Mouse (Mus musculus) heart, embryonic 13.5 days (tissue): ENCODE results near the gene Chchd6. TPM values are rescaled to one million over a fixed set of nuclear protein-coding genes. Genes with fewer than 3 reads are reported as not detected.
A peak's percentile ranks its signal among the peaks of the same experiment; 100 is the strongest.

ENCODE experiments used
- ATAC-seq: fragments of 200-750 bp; cut with Nextera tagmentation; 2 replicates; pipeline ENCODE4 v1.8.0; 2017; ENCODE audit warnings: moderate TSS enrichment; ENCODE audit not compliant: insufficient number of reproducible peaks, low FRiP score, low TSS enrichment; ENCODE audit errors: extremely low read depth
- H3K27ac ChIP-seq: fragments of 300-500 bp; sonication (generic); replicated peaks from 2 replicates; pipeline ENCODE4 v1.5.1; 2015; ENCODE audit warnings: moderate library complexity, mild to moderate bottlenecking, inconsistent platforms
- H3K27me3 ChIP-seq: fragments of 300-500 bp; sonication (generic); replicated peaks from 2 replicates; pipeline ENCODE4 v1.6.1; 2015; ENCODE audit warnings: mild to moderate bottlenecking, inconsistent platforms
- H3K36me3 ChIP-seq: fragments of 300-500 bp; sonication (generic); 2 replicates; pipeline ENCODE4 v1.6.1; 2015; ENCODE audit warnings: mild to moderate bottlenecking, inconsistent platforms
- H3K4me1 ChIP-seq: fragments of 300-500 bp; sonication (generic); 2 replicates; pipeline ENCODE4 v1.6.1; 2015; ENCODE audit warnings: inconsistent platforms
- H3K4me2 ChIP-seq: fragments of 300-500 bp; sonication (generic); 2 replicates; pipeline ENCODE4 v1.6.1; 2015; ENCODE audit warnings: inconsistent platforms, mild to moderate bottlenecking, moderate library complexity
- H3K4me3 ChIP-seq: fragments of 300-500 bp; sonication (generic); 2 replicates; pipeline ENCODE4 v1.5.1; 2015; ENCODE audit warnings: moderate library complexity, mild to moderate bottlenecking, inconsistent platforms
- H3K9ac ChIP-seq: fragments of 300-500 bp; sonication (generic); 2 replicates; pipeline ENCODE4 v1.6.1; 2015; ENCODE audit warnings: inconsistent platforms, mild to moderate bottlenecking, moderate library complexity
- H3K9me3 ChIP-seq: fragments of 300-500 bp; sonication (generic); 2 replicates; pipeline ENCODE4 v1.6.1; 2016; ENCODE audit warnings: inconsistent platforms
- WGBS: fragments of 180-500 bp; shearing (Covaris S2); methylation state at CpG from one replicate; pipeline ENCODE4 v1.1.7; 2015; ENCODE audit warnings: mixed read lengths; 5-methylcytosine and 5-hydroxymethylcytosine counted together
- polyA plus RNA-seq: library from polyadenylated mRNA; unstranded; fragments of >200 nt; fragmentation: Nextera tagmentation; extraction: Ambion mirVana; gene quantifications from 2 replicates; pipeline ENCODE4 v1.2.1, GENCODE M21; 2015

Gene Chchd6
- polyA plus RNA-seq, 1 experiment from 2014 or later: 46.3 TPM

DNA sequence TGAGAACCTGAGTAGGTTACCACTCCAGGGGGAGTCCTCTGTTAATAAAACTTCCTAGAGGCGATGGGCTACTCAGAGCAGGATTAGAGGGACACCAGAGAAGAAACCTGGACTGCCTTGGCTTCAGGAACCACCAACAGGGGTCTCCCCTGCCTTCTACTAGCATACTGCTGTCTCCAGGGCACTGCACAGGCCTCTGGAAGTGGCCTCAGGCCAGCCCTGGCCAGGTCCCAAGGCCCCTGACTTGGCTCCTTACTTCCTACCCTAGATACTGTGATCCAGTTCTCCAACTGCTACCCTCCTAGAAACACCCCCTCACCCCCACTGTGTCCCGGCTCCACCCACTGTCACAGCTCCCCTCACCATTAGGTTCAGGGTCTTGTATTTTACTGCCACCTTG is 256.0 kb downstream of the Chchd6 start:
- 54% methylated on average over 2 of the region's 2 CpGs for WGBS
- no peak overlapping the region for H3K4me2 ChIP-seq
- H3K4me3 ChIP-seq: no peak overlapping the region
- no peaks in the 10 kb centered on the region for H3K9me3 ChIP-seq
- peaks cover 58% of the 10 kb centered on the region for H3K4me1 ChIP-seq
- H3K36me3 ChIP-seq: peaks cover 91% of the 10 kb centered on the region
- ATAC-seq: peak; percentile 43; the same call in 1 of the 2 replicates
- H3K27me3 ChIP-seq: no peaks in the 10 kb centered on the region
- H3K9ac ChIP-seq: peak overlapping the region; percentile 58
- H3K27ac ChIP-seq: peak overlapping the region; percentile 76

DNA sequence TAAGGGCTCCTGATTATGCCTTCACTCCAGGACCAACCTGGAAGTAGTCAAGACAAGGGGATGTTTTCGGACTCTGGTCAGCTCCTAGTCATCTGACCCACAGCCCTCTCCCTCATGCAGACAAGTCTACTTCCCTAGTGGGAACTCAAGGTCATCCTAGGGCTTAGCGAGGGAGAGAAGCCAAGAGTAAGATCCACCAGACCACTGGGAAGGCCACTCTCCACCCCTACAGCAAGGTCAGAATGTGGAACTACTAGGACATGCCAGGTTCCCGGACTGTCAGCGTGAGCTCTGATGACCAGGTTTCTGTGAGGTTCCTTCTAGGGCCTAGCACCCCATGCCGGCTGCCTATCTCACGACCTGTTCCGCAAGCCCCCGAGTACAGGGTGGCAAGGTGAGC is 256.7 kb downstream of the Chchd6 start:
- no peaks in the 10 kb centered on the region for H3K9me3 ChIP-seq
- H3K27ac ChIP-seq: peak overlapping the region; percentile 76
- H3K4me3 ChIP-seq: no peak overlapping the region
- H3K9ac ChIP-seq: peak overlapping the region; percentile 58
- H3K4me2 ChIP-seq: no peak overlapping the region
- H3K36me3 ChIP-seq: peaks cover 97% of the 10 kb centered on the region
- H3K4me1 ChIP-seq: peaks cover 51% of the 10 kb centered on the region
- WGBS: 73% methylated on average over 8 of the region's 8 CpGs
- H3K27me3 ChIP-seq: no peaks in the 10 kb centered on the region
- no peak for ATAC-seq

DNA sequence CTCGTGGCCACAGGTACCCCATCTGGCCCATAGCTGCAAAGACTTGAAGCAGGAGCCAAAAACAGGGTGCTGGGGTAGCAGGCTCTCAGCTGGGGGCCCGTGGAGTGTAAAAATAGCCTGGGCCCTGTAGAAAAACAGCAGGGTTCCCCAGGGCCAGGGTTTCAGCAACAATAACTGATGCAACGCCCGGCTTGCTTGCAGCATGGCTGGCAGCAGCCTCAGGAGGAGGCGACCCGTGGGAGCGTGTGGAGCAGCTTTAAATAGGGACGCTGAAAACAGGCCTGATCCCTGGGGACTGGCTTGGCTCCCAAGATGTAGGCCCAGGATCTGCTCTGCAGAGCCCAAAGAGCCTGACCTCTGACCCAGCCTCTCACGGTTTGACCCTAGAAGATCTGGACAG is 257.9 kb downstream of the Chchd6 start:
- Histone ChIP-seq H3K27me3 (no peaks in the 10 kb centered on the region), H3K4me1 (peaks cover 41% of the 10 kb centered on the region), H3K9ac (no peak overlapping the region), H3K36me3 (peaks cover 98% of the 10 kb centered on the region), H3K4me2 (no peak overlapping the region), H3K4me3 (no peak overlapping the region), H3K9me3 (no peaks in the 10 kb centered on the region), H3K27ac (no peak overlapping the region)
- ATAC-seq: no peak
- WGBS: 85% methylated on average over 9 of the region's 9 CpGs

DNA sequence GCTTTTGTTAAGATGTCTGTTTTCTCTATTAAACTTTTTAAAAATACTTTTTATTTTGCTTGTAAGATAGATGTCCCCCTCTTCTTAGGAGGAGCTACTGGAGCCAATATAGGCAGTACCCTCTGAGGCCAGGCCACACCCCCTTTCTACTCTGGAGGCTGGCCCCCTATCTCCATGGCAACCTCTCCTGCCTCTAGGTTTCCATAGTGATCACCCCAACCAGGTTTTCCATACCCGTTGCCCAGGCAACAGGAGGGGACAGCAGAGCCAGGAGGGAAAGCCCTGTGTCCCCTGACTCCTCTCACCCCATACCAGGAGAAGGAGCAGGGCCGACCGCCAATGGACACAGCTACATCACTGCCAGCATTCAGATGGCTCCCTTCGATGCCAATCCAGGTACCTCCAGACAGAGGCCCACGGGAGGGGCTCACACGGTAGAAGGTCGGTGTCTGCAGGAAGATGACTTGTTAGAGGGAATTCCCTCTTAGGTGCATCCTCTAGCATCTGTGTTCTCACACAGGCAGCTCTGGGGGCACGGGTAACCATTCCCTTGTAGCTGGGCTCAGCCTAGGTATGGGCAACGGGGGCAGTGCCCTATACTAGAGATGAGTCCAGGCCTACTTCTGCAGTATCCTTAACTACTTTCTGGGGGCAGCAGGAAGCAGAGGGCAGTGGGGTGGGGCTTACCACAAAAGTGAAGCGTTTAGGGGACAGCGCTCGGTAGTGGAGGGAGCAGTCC is 261.3 kb downstream of the Chchd6 start:
- Histone ChIP-seq H3K4me1 (peaks cover 14% of the 10 kb centered on the region), H3K4me2 (no peak overlapping the region), H3K27me3 (no peaks in the 10 kb centered on the region), H3K4me3 (no peak overlapping the region), H3K9ac (no peak overlapping the region), H3K36me3 (peaks cover 98% of the 10 kb centered on the region), H3K9me3 (no peaks in the 10 kb centered on the region), H3K27ac (no peak overlapping the region)
- ATAC-seq: no peak
- 80% methylated on average over 12 of the region's 12 CpGs for WGBS

Other genes starting within 250 kb of the Chchd6 start
- 9.1 and 10.9 TPM in 2 replicates for gene Plxna1, start 233.0 kb downstream of the Chchd6 start, polyA plus RNA-seq
- gene Txnrd3, start 48.3 kb upstream of the Chchd6 start, polyA plus RNA-seq: 9.1 and 9.6 TPM in 2 replicates
- gene Vmn1r40, start 111.9 kb upstream of the Chchd6 start, polyA plus RNA-seq: not detected in 2 replicates
- gene Vmn1r41, start 145.1 kb upstream of the Chchd6 start, polyA plus RNA-seq: not detected in 2 replicates